Mouse (Mus musculus) adrenal gland, adult 8-10 months (tissue): ENCODE measurements around the gene H2-T22. TPM values are rescaled to one million over a fixed set of nuclear protein-coding genes. Genes with fewer than 3 reads are reported as not detected.
"Not testable (repeated sequence)": the region's sequence is repeated elsewhere in the genome, so short reads cannot be mapped to it uniquely, and the experiment has no call there.

Experiments used
- DNase-seq: peaks from one replicate; pipeline ENCODE4 v3.0.0; 2022
- total RNA-seq, 4 experiments: library from RNA; stranded (reverse); gene quantifications; 2 replicates each; pipeline ENCODE4 v1.2.4; 2022

The H2-T22 gene
- total RNA-seq, 4 experiments from 2014 or later, result 33.8 to 65.4 (median 46.3) TPM

DNA sequence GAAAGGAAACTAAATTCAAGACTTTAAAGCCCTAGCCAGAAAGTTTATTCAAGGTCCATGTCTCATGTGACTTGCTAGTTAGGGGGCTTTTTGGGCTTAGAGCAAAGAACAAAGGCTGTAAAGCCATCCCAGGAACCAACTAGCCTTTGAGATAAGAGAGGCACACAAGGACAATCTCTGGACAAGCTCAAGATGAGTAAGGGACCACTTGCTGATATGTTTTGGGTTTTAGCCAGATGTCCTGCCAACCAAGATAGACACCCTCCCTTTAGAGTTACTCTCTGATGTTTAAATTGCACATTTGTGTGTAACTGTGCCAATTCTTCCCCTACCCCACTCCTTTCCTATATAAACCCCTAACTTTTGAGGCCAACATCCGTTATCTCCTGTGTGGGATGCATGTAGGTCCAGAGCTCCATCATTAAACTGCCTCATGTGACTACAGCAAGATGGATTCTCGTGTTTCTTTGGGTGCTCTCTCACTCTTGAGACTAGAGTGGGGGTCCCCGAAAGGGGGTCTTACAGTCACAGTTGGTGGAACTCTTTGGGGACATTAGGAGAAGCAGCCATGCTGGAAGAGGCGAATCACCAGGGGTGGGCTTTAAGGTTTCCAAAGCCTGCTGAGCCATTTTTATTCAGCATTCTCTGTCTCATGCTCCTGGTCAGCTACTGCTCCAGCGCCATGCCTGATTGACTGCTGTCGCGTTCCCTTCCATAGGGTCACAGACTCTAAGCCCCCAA lies 13.5 kb downstream of the H2-T22 start:
- DNase-seq, result no peak

DNA sequence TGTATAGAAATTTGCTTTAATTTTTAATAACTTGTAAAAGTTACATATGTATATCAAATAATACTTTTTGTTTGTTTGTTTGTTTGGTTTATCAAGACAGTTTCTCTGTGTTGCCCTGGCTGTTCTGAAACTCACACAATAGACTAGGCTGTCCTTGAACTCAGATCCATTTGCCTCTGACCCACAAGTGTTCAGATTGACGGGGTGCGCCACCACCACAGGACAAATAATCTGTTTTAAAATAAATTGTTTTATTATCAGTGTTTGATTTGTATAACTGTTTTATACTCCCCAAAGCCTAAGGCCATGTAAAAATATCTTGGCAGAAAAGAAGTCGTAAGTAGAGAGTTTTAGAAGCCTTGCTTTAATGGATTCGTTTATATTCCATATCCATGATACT lies 14.9 kb downstream of the H2-T22 start:
- DNase-seq, result no peak

DNA sequence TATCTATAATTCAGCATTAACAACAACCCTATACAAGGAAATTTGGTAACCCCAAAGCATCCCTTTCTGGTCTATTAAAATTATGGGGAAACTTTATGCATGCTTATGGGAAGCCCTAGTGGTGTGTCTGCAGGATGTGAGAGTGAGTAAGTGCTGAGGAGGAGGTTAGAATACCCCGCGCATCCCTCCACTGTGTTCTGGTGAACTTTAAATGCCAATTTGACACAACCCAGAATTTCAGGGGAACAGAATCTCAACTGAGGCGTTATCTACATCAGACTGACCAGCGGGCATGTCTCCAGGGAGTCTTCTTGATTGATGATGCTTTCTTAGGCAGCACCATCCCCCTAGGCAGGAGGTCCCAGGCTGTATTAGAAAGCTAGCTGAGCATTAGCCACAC lies 16.6 kb downstream of the H2-T22 start:
- no peak for DNase-seq

DNA sequence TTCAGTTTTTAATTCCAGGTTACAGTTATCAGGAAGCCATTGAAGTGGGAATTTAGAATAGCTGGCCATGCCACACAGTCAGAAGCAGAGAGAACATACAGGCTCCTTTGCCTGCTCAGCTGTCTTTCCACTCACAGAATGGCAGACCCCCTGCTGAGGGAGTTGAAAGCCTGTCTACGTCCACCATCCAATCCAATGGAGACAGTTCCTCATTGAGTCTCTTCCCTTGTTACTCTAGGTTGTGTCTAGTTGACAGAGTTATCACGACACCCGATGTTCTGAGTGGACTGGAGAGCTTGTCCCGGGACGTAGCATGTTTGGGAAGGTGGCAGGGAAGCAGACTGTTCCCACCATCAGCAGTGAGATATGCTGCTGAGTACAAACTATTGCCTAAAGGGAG lies 17.4 kb downstream of the H2-T22 start:
- no peak for DNase-seq

DNA sequence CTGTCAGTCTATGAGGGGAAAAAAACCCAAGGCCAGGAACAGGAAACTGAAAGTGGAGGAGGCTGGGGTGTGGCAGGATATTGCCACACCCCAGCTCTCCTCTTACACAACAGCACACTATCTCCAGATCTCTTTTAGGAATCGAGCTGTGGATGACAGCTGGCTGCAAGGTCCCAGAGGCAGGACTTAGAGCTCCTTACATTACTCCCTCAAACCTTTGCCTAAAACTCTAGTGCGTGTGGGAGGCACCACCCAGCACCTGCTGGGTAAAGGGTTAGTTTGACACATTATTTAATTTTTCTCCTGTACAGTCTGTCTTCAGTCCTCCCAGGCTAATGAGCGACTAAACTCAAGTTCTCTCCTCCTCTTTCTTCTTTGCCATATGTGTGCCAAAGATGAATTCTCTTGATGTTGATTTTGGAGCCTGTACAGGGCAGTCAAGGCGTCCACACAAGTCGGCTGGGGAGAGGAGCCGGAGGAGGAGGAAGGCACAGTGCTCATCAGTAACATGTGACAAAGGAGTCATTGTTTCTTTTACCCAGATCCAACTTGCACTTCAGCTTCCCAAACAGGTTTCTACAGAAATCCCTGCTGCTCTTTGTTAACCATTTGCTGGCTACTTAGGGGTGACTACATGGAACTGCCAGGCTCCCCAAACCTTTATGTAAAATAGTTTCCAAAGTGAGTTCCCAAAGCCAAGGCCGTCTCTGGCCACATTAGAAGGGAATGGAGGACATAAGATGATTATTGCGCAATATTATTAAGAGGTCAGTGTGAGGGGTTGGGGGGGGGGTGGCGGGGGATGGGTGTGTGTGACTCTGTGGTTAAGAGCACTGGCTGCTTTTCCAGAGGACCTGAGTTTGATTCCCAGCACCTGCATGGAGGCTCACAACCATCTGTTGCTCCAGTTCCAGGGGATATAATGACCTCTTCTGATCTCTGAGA lies 18.6 kb downstream of the H2-T22 start:
- no peak for DNase-seq

DNA sequence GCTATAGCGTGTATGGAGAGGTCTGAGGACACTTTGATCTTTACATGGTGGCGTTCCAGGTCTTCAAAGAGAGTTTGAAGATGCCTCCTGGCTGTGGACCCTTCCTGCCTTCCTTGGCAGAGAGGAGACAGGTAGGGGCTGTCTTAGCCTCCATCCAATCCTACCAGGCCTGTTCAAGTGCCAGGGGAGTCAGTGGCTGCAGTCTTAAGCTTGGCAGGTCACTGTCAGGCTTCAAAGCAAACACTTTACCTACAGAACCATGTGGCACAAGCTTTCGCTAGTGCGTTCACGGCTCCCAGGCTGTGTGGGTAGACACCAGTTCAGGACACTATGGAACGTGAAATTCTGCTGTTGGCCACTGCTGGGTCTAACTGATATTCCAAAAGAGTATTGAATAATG lies 19.6 kb downstream of the H2-T22 start:
- DNase-seq, result no peak

DNA sequence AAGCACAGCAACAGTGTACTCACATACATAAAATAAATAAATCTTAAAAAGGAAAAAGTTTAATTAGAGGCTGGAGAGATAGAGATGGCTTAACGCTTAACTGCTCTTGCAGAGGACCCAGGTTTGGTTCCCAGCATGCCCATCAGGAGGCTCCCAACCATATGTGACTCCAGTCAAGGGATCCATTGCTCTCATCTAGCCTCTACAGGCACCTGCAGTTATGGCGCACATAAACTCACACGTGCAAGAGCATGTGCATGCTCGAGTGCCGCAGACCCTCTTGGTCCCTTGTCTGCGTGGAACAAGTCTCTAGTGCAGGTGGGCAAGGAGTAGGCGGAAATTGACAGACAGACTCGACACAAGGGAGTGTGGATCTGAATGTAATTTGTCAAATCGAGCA lies 20.4 kb downstream of the H2-T22 start:
- no peak for DNase-seq

DNA sequence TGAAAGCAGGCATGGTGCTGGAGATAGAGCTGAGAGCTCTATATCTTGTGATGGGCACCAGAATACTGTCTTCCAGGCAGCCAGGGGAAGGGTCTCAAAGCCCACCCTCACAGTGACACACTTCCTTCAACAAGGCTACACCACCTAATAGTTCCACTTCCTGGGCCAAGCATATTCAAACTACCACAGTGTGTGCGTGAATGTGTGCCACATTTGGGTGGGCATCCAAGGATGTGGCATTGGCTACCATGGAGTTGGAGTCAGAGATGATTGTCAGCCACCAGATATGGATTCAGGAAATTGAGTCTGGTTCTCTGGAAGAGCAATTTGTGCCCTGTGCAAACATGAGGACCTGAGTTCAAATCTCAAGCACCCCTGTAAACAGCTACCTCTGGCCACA lies 21.2 kb downstream of the H2-T22 start:
- DNase-seq, result no peak

DNA sequence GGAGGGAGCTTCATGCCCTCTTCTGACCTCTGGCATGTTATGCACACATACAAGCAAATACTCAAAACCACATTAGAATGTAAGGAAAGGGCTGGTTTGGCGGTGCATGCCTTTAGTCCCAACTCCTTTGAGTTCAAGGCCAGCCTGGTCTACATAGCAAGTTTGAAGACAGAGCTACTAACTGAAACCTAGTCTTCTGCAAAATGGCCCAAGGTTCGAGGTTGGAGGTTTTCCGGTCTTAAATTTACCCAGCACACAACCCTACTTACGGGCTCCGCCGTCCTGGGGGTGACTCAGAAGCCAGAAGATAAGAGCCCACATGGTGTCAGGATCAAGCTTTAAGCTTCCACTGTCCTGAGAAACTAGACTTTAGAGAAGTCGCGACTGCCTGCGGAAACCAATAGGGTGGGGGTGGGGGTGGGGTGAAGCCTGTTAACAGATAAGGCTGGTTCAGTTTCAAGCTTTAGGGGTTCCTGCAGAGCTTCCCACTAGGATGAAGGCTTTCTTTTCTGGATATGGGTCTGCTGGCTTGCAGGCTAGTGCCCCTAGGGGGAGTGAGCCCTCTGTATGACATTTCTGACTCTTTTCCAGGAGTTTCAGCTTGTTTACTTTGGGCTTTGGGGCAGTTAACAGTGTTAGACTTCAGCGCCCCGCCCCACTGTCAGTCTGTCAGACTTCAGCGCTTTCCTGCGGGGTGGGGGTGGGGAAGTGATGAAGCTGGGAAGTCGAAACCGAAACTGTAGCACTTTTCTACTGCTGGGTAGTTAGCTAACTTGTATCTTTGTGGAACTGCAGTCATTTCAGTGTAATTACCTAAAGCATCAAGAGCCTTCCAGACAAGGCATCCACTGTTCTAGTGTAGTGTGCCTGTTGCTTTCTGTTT lies 22.1 kb downstream of the H2-T22 start, which contains the start of gene H2-T24:
Gene H2-T24, minus strand, starts transcription at position 370 of the 883 bp plus-strand sequence.
- peak; percentile 64 for DNase-seq

DNA sequence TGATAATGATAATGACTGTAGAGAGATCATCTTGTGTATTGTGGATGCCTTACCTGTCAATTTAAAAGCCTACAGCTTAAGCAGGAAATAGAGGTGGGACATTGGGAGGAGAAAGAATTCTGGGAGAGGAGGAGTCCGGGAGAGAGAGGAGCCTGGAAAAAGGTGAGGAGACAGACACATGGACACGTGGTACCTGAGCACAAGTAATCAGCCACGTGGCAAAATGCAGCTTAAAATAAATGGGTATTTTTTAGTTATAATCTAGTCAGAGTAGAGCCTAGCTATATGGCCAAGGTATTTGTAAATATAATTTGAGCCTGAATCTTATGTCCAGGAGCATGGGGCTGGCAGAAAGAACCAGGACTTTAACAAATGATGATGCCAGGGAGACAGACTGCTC lies 23.0 kb downstream of the H2-T22 start:
- no peak for DNase-seq

DNA sequence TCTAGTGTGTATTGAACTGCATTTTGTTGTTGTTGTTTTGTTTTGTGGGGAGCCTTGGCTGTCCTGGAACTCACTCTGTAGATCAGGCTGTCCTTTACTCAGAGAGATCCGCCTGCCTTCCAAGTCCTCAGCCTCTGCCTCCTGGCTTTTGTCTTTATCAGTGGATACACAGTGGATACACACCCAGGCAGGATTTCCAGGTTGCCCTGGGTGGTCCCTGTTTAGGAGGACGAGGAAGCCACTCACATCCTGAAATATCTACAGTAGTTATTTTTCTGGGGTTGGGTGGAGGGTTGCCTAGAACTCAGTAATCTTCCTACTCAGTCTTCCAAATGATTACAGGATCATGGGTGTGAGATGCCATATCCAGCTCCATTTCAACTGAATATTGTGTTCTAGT lies 23.6 kb downstream of the H2-T22 start:
- no peak for DNase-seq

DNA sequence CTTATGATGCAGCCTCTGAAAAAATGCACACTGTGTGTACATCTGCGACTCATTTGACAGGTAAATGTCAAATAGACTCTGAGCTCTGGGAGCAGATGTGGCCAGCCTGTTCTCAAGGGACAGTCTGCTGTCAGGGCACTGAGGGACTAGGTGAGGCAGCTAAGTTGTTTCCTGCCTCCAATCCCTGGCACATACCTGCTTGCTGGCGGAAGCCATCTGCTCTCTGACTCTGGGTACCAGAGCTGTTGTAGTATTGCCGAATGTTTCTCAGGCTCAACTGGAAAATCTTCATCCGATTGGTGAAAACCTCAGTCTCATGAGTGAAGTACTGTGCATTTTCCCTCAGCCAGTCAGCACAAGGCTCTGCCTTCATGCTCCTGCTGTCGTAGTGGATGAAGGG lies 25.5 kb downstream of the H2-T22 start:
- no peak for DNase-seq

DNA sequence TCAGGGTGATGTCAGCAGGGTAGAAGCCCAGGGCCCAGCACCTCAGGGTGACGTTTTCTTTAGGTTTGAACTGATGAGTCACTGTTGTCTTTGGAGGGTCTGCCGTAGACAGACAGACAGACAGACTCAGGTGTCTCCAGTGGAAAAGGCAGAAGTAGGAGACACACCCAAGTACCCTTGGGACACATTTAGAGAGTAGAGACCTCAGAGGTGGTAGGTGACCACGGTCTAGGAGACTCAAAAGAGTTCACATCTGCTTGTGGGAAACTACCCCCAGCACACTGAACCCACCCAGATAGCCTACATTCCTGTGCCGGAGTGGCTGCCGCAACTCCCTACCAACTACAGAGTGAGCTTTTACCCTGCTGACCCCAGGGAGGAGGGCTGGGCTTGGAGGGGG lies 27.6 kb downstream of the H2-T22 start:
- no peak for DNase-seq

DNA sequence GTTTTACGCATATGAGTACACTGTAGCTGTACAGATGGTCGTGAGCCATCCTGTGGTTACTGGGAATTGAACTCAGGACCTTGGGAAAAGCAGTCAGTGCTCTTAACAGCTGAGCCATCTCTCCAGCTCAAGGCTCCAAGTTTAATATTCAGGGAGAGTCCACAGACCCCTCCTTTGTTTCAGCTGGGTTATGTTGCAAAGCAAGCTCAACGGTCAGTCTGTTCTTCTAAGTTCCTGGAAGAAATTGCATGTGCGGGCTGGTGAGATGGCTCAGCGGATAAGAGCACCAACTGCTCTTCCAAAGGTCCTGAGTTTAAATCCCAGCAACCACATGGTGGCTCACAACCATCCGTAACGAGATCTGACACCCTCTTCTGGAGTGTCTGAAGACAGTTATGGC lies 38.1 kb downstream of the H2-T22 start:
- DNase-seq, result not testable (repeated sequence)

DNA sequence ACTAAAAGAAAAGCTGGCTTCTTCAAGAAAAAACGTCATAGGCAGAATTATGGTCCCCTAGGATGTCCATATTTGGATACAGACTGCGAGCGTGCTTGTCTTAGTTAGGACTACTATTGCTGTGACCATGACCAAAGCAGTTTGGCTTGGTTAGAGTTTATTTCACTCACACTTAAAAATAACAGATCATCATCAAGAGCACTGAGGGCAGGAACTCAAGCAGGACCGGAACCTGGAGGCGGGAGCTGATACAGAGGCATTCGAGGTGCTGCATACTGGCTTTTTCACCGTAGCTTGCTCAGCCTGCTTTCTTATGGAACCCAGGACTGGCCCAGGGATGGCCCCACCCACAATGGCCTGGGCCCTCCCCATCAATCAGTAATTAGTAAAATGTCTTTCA lies 39.2 kb downstream of the H2-T22 start:
- no peak for DNase-seq

DNA sequence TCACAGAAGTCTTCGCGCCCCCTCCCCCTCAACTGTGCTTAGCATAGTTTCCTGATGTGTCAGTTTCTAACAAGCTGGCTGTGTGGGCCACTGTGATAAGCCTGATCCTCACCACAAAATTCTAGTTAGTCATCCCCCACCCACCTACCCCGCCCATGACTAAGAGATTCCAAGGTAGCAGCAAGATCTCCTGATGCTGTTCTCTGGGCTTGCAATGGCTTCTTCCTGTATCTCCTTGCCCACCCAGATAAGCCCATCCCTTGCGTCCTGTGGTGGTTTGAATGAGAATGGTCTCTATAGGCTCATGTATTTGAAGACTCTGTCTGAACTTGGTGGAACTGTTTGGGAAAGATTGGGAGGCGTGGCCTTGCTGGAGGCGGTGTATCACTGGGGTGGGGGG lies 40.6 kb downstream of the H2-T22 start:
- DNase-seq, result no peak

DNA sequence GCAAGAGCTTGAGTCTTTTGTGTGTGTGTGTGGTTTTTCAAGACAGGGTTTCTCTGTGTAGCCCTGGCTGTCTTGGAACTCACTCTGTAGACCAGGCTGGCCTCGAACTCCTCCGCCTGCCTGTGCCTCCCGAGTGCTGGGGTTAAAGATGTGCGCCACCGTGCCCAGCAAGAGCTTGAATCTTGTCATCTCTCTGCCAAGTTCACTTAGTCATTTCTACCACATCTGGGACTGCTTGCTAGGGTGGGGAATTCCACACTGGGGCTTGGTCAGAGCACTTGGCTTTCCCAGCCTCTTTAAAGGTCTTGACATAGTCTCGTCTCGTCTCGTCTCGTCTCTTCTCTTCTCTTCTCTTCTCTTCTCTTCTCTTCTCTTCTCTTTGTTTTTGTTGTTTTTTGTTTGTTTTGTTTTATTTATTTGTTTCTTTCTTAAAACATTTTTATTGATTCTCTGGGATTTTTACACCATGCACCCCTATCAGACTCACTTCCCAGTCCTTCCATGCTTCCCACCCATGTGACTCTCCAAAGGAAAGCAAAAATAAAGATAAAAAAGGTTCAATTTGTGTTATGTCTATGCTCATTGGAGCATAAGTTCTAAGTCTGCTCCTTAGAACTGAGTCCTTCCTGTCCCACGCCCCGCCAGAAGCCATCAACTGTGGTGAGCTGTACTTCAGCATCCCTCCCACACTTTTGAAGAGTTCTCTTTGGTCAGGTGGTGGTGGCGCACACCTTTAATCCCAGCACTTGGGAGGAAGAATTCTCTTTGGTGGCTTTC lies 41.2 kb downstream of the H2-T22 start:
- no peak for DNase-seq

DNA sequence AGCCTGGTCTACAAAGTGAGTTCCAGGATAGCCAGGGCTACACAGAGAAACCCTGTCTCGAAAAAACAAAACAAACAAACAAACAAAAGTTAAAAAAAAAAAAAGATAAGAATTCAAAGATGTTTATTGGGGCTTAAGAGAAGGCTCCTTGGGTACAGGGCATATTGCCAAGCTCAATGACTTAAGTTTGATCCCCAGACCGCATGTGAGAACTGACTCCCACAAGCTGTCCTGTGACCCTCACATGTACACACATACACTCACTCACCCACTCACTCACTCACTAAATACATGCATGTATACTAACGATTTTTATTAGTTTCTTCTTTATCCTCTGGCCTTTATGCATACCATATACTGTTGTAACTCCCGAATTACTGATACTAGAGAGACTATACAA lies 42.2 kb downstream of the H2-T22 start:
- DNase-seq, result no peak

DNA sequence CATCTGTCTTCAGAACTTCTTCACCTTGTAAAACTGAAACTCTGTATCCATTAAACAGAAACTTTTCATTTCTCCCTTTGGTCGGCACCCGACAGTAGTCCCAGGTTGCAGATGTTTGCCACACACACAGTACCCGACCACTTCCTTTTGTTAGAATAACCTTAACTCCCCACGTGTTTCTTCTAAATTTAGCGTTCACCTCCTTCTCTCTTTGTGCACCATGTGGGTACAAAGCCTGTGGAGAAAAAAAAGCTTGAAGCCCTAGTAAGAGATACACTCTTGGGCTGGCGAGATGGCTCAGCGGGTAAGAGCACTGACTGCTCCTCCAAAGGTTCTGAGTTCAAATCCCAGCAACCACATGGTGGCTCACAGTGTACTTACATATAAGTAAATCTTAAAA lies 43.2 kb downstream of the H2-T22 start:
- no peak for DNase-seq

DNA sequence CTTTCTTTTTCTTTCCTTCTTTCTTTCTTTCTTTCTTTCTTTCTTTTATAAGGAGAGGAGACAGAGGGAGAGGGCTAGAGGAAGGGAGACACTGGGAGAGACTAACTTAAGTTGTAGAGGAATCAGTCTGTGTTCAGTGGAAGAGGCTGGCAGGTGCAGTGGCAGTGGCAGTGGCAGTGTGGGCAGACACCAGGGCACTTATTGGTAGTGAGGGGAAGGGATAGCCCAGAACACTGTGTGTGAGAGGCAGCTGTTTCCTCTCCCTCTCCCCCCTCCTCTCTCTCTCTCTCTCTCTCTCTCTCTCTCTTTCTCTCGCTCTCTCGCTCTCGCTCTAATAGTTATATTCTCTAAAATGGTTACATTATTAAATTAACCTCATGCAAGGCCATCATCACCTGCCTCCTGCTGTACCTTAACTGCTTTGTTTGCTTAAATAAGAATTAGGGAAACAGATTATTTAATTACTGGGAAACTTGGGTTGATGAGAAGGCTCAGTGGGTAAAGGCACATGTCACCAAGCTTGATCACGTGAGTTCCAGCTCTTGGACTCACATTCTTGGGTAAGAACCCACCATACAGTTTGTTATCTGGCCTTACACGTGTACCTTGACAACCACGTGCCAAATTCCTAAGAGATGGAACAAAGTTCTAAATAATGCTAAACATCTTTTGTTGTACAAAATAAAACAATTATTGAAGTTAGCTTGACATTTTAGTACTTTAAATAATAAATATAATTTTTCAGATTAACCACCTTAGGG lies 43.8 kb downstream of the H2-T22 start:
- no peak for DNase-seq
